Mouse (Mus musculus) thymus, postnatal 14 days (tissue): Measurements from ENCODE around the gene Zfhx3.

ENCODE experiments used
- DNase-seq: peaks from one replicate; pipeline ENCODE4 v3.0.0; 2021

The Zfhx3 gene

DNA sequence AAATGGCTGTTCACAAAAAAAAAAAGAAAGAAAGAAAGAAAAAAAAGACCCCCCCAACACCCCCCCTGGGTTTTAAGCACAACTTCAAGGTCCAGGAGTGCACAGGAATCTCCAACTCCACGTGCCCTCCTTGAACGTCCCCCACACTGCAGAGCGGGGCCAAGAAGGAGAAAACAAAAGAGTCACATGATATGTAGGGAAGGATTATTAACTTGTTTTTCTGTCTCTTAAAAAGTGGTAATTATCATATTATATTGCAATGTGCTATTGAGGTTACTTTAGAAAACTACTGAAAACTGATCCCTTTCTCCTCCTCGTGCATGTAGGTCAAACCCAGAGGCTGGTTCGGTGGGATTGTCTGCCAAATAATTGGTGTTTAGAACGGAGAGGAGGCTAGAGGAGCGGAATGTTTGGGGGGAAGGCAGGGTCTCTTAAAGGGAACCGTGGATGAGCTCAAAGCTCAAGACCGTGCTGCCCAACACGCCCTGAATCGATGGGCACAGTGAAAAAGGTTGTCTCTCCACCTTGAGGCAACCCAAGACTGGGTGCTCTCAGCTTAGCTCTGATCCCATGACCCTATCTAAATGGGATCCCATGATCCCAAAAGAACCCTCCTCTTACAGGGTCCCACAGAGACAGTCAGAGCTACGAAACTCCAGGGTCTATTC is 612.3 kb downstream of the Zfhx3 start:
- no peak for DNase-seq

DNA sequence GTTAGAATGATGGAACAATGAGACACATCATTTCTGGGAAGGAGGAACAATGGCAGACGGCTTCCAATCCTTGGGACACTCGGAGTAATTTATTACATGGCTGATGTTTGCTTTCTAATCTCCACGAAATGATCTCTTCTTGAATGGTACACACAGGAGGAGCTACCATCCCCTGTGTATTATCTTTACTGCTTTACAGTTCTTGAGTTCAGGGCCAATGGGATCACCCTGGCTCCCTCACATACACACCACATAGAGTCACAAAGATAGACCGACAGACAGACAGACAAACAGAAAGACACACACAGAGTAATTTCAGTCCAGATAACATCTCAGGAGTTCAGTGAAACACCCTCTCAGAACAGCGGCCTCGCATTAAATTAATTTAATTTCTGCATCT is 621.0 kb downstream of the Zfhx3 start:
- no peak for DNase-seq

DNA sequence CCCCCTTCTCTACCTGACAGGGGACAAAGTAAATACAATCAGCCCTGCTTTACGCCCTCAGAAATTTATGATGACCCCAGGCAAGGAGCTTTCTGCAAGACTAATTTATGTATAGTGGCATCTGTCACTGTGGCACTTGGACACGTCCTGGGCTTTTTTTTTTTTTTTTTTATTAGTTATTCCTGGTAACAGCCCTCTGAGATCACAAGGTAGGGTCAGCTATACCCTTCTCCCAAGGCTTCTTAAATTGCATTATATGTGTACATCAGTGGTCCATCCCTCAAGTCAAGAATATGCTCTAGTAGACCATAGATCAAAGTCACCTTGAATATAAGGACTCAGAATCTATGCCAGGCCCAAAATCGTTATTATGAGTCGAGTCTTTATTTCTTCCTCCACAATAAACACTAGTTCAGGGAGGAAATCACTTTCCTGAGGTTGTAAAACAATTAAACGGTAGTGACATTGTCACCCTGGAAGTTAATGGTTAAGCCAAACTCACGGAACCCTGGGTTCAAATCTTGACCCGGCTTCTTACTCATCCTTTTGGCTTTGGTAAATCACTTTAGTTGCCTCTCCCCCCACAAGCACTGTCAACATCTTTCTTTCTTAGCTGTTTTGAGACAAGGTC is 621.6 kb downstream of the Zfhx3 start:
- DNase-seq = no peak

DNA sequence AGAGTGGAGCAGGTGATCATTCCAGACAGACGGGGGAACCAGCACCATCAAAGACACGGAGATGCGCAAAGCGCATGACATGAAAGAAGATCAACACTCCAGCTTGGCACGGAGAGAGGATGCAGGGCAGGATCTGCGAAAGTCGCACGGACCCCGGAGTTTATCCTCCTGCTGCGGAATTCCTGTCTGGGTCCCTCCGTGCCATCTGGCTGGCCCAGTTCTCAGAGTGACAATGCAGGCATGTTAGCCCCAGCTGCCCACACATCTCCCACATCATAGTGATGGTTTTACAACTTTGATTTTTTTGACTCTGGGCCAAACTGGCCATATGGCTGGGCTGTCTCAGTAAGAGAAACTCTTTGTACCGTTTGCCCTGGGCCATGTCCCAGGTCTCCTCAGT is 623.6 kb downstream of the Zfhx3 start:
- DNase-seq = no peak

DNA sequence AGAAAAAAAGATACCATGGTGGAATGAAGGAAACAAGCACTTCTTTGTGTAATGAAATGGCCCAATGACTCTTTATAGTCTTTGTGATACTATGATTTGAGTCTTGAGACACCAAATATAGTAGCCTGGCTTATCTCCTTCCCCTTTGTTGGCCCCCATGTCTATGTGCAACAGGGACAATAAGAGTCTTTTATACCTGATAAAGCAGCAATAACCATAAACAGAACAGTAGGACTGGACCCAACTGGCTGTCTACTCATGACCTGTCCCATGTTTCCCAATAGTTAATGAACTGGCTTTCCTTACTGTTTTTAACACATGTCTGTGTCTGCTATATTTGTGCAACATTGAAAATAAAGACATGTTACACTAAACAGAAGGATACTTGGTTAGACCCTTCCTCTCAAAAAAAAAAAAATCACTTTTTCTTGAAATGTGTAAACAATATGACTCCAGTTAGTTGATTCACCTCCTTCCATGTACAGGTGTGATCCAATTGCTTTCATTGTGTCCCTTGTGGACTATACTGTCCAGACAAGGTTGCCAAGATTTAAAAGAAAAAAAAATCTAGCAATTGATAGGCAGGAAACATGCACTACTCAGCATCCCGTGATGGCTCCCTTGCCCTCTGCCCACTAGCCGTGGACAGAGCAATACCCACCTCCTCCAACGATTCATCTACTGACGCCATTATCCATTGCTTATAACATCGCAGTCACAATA is 631.0 kb downstream of the Zfhx3 start:
- DNase-seq = no peak

DNA sequence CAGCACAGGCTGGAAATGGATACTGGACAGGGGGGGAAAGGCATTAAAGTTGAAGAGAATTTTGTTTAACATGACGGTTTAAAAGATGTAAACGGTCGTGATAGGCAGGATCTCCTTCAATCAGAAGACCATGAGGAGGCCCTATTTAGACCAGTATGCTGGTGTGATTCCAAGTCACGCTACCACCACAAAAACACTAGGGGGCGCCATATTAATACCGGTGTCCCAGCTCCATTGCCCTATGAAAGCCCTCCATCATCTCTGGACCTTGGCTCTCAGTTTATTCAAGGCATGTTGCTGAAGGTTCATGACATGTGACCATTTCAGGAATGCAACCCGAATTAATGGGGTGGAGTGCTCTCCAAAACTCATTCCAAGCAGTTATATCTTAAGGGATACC is 631.7 kb downstream of the Zfhx3 start:
- peak; percentile 60 for DNase-seq

DNA sequence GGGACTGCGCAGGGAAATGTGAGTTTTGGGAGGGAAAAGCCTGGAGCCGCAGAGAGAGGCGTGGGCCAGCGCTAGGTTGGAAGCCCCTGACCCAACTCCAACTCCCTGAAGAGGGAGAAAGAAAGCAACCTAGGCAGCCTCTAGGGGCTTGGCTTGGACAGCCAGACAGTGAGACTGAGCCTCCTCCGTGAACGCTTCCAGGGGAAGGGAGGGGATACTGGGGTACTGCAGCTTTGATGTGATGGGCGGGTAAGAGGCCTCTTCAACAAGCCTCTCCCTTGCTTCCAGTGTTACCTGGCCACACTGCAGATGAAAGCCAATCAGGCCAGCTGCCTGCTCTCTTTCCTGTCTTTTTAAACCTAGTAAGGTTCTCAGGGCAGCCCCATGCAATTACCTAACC is 635.1 kb downstream of the Zfhx3 start:
- DNase-seq = no peak

DNA sequence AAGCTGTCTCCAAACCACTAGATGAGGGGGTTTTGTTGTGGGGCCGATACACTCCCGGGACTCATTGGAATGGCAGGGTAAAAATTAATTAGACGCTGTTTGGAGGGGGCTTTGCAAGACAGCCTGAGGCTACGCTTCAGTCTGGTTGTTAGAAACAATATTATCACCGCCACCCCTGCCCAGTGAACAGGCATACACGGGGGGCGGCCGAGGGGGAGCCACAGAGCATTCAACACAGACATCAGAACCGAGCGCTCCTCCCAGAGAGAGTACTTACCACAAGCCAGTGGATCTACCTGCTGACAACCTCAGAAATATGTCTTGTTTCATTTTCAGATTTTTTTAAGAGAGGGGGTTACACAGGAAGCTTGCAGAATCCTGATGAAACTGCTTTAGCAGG is 635.9 kb downstream of the Zfhx3 start:
- DNase-seq = no peak

DNA sequence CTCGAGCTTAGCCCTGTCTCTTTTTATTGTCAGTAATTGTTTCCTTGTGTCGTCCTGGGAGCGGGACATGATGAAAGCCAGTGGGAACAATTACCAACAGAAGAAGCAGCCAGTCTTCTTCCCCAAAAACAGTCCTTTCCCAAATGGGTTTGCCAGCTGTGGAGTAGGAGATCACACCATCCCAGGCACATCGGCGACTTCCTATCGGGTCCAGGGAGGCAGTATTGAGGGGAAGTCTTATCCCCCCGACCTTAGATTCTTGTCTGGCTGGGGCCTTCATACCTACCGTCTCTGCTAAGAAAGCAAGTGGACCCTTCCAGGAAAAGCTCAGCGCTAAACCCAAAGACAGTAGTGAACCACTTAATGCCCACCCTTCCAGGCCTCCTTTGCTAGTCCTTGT is 637.4 kb downstream of the Zfhx3 start:
- no peak for DNase-seq

DNA sequence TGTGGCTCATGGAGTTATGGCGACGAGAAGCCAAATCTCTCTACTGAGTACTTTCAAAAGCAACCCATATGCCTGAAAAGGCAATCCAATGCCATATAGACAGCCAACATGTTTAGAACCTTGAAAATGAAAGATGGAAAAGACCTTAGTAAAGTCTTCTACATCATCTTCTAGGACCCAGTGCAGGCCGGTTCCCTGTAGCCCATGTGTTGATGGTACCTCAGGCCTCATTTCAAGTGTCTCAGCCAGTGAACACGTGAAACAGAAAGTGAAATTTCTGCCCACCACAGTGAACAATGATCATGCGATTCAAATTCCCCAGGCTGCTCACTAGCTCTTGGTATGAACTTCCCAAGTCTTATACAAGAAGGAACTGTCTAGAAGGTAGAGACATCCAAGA is 637.9 kb downstream of the Zfhx3 start:
- no peak for DNase-seq

DNA sequence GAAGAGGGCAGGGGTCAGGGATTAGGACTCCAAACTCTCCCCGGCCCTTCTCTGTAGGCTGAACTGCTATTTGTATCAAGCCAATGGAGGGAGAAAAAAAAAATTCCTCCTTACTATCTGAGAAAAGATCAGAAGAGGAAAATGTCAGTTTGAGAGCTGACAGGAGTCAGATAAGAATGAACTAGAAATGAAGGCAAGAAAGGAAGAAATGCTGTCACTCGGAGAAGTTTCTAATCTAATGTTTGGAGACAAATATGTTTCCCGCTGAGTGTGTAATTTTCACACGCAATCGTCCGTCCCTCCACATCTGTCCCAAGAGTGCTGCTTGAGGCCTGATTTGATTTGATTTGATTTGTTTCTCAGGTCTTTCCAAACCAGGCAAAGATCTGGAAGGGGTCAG is 639.1 kb downstream of the Zfhx3 start:
- DNase-seq = no peak

DNA sequence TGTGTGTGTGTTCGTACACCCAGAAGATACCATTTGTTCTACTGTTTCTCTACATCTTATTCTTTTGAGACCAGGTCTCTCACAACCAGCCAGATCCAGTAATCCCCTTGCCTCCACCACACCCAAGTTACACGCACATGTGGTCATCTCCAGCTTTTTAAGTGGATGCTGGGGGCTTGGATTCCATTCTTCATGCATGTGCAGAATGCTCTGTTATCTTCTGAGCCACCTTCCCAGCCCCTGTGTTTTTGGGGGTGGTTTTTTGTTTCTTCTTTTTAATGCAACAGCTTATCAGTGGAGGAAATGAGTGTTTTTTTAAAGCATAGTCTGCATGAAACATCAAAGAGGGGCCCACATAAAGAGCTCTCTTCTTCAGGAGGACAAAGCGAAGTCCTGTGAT is 639.8 kb downstream of the Zfhx3 start:
- no peak for DNase-seq

DNA sequence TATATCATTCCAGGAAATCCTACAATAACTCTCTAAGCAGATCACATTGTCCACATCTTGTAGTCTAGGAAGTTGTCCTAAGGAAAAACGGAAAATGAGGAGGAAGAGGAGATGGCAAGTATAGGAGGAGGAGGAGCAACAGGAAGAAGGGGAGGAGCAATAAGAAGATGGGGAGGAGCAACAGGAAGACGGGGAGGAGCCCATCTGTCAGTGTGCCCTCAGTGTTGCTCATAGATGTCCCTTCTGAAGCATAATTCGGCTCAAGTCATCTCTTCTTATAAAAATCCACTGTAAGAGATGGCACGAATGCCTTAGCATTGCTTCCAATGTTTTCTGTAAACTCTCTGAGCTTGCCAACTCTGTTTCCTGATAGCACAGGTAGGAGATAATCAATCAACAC is 640.8 kb downstream of the Zfhx3 start:
- no peak for DNase-seq

DNA sequence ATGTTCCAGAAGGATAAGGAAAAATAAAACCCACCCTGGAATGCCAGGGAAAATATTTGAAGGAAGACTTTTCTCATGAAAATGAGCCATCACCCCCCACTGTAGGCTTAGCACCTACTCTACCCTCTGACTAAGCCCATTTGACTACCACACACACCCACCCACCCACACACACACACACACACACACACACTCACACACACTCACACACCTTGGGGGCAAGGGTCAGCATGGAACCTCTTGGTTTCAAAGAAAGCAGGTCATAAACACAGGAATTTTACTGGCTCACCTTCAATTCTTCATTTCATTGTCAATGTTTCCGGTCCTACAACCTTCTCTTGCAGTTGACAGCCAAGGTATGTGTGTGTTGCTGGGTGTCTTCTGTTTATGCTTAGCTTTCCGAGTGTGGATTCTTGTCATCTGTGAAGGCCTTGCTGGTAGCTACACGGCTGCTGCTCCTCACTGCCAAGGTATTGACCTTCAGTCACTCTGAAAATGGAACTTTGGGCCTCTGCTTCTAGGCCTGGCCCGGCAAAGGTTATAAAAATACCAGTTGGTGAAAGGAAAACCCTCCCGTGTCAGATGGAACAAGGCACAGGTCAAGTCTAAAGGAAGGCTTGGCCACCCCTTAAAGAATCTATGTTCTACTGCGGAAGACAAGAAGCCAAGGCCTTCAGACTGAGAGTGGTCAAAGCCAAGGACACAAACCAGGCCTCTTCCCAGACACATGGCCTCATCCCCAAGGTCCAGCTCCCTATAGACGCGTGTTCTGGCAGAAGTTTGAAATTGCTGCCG is 641.6 kb downstream of the Zfhx3 start:
- no peak for DNase-seq

DNA sequence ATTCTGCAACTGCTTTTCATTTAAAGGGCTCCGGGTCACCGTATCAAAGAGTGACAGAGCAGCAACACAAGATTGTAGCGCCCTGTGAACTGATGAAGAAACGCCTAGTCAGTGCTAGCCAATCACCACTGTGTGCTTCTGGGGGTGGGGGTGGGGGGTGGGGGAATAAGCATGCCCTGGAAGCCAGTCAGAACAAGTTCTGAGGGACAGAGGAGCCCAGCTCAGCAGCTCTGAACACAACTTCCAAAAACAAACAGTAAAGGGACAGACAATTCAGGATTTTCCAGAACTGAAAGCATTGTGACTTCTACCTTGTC is 642.2 kb downstream of the Zfhx3 start:
- no peak for DNase-seq

DNA sequence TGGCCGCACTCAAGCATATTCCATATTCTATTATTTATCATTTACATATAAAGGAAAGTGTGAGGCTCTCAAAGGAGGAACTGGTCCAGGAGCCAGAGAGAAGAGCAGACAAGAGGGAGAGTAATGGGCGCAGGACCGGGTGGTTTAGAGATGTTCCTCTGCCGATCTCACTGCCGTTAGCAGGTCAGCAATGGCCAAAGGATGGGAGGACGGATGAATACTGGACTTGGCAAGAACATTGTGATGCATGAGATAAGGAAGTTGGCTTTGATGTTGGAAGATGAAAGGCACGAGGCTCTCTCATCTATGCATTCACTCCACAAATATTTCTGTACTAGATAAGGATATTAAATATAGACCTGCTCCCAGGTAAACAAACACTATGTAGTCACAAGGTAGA is 648.6 kb downstream of the Zfhx3 start:
- no peak for DNase-seq

DNA sequence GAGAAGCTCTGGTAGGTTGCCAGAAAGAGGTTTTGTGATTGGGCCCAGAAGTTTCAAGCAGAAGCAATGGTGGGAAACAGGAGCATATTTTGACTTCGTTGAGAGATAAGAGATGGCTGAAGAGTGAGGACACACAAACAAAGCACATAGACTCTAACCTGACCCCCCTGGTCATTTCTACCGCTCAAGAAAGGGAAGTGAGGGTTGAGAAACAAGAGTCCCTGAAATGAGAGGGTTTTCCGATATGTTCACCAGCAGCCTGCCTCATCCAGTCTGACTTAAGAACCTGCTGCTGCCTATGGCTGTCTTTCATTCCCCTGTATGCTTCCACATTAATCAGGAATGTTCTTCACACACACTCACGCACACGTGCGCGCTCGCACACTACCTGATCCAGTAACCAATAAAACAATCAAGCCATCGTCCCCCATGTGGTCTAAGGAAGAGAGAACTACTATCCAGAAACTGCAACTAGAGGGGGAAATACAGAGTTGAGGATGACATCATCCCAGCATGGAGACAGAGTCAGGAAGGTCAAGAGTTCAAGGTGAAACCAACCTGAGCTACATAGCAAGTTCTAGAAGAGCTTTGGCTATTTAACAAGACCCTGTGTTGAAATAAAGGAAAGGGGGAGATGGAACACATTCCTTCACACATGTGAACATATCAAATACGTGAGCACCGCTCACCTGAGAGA is 649.7 kb downstream of the Zfhx3 start:
- no peak for DNase-seq

DNA sequence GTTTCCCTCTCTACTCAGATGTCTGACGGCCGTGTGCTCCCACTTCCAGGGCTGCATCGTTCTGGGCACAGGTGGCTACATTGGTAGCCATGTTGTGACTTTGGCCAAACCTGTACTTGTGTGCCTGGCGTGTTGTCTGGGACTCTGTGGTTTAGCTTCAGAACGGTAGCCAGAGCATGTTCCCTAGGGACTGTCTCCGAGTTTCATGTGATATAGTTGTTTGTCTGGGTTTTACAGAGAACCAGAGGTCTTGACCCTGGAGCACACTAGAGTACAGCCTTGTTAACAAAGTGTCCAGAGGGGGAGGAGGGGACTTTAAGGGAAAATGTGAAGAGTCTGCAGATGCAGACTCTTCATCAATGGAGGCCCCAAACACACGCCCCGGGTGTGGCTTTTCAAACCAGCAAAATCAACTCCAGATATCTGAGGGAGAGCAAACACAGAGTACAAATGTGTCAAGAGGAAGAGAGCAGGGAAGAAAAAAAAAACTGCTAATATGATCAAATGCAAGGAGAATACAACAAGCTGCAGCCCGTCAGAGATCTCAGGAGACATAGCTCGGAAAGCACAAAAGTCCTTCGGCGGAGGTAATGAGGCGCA is 650.6 kb downstream of the Zfhx3 start:
- no peak for DNase-seq

DNA sequence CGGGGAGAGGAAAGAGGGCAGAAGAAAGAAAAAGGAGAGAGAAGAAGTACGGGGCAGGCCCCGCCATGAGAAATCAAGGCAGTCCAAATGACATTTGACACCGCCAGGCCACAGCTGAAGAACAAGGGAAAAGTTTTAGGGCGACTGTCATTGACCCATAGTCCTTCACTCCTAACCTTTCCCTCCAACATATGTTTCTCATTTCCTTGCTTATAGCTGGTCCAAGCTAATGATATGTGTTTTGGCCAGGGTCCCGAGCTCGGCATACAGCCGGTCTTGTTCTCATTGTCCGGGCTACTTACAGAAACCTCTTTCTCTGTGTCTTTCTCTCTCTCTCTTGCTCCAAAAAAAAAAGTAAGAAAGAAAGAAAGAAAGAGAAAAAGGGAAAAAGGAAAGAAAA is 651.4 kb downstream of the Zfhx3 start:
- DNase-seq = no peak

DNA sequence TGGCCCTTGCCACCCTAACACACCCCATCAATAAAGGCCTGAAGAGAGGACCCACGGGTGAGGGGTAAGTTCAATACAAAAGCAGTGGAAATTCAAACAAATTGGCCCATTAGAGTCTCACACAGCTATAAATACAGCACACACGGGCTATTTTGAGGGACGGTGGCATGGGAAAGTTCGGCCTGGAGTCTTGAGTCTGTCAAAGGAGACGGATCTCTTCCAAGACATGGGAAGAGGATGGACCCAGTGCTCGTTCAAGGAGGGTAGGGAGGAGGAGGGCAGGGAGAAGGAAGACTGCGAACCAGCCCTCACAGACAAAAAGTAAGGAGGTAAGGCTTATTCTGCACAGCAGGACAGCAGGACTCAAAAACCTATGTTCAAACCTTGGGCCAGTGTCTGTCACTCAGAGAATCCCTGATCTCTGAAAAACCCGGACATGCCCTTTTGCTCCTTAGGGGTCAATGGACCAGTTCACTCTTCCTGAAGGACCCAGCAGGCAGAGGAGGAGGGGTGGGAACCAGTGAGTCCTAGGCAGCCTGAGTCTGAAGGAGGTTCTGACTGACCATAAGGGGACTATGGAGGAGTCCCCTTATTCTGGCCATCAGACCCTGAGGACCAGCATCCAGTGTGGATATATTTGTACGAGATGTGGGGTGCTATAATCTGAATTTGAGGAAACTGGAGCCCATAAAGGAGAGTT is 652.1 kb downstream of the Zfhx3 start:
- no peak for DNase-seq

DNA sequence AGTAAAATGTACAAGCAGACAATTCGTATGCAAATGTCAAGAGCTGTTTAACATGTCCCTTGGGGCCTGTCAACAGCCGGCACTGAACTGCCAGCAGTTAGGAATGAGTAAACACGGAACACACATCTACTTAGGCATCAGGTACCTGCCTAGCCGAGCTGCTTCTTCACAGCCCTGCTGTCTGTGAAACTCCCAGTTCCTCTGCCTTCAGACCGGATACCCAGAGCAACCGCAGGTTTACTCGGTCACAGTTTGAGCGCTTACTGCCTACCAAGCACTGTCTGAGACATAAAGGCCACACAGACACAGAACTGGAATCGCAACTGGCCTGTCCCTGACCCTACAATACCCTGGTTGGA is 652.6 kb downstream of the Zfhx3 start:
- peak; percentile 9 for DNase-seq
